Mouse (Mus musculus): ENCODE data around the gene Slc10a7.

Slc10a7 gene

GRCm38 (mm10) chr8:78549971-78550751 is 41.0 kb downstream of the Slc10a7 start:
- DNase-seq: no peak

DNA sequence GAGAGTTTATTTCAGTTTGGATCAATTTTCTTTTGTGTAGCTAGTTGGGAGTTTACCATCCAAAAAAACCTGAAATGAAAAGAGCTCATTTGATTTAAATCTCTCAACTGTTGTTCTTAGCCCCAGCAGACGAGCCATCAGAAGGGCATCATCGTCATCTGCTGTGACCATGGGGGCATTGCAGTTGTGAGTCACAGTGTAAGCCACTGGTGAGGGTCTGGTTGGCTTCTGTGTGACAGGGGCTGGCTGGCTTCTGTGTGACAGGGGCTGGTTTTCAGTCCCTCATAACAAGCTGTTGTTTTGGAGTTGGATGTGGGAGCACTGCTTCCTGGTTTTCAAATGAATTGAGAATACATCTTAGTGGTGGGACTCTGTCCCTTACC is 41.6 kb downstream of the Slc10a7 start:
- DNase-seq: no peak

GRCm38 (mm10) chr8:78555817-78556216 is 46.7 kb downstream of the Slc10a7 start:
- DNase-seq: no peak

GRCm38 (mm10) chr8:78556773-78557434 is 47.8 kb downstream of the Slc10a7 start:
- DNase-seq: no peak

GRCm38 (mm10) chr8:78561620-78562019 is 52.5 kb downstream of the Slc10a7 start:
- DNase-seq: no peak

GRCm38 (mm10) chr8:78563466-78564058 is 54.4 kb downstream of the Slc10a7 start:
- DNase-seq: no peak

DNA sequence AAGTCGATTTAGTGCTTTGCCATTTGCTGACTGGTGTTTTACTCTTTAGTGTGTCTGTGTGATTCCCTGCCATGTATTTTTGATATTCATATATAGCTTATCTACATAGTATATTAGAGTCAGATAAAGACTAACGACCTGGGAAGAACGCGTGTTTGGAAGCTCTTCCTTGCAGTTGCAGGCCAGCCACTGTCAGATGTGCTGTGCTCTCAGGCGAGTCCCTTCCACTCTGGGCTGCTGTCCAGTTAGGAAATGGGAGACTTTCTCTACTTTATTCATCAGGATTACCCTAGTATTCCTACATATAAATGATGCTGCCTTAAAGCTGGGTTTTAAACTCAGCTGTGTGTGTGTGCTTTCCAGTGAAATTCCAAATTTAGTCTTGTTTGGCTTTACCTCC is 55.1 kb downstream of the Slc10a7 start:
- DNase-seq: no peak

DNA sequence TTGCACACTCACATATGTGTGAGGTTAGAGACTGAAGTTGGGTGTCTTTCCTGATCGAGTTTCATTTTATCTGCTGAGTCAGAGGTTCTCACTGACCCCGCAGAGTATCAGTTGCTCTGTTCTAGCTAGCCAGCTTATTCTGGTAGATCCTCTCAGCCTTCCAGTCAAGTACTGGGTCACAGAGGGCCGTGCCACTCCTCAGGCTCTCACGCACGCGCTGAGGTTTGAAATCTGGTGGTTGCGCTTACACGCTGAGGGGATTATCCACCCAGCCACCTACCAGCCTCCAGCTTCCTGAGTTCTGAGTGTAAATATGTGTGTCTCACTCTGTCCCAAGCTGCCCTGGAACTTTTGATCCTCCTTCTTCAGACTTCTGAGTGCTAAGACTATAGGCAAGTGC is 59.0 kb downstream of the Slc10a7 start:
- DNase-seq: no peak

GRCm38 (mm10) chr8:78571528-78571927 is 62.4 kb downstream of the Slc10a7 start:
- DNase-seq: no peak

DNA sequence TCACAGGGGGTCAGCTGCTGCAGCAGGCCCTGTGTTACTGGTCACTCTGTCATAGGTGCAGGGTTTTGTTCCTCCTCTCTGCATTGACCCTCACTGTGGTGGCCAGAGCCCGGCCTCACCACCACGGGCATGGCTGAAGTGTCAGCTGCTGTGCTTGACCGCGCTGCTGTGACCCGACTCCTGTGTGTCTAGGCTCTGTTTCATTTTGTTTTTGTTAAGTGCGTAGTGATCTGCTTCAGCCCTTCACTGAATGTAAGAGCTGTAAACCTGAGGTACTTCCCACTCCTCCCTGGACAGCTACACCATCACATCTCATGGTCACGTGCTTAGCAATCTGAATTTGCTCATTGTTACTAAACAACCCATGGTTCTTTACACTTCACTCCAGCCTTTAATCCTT is 65.1 kb downstream of the Slc10a7 start:
- DNase-seq: no peak

DNA sequence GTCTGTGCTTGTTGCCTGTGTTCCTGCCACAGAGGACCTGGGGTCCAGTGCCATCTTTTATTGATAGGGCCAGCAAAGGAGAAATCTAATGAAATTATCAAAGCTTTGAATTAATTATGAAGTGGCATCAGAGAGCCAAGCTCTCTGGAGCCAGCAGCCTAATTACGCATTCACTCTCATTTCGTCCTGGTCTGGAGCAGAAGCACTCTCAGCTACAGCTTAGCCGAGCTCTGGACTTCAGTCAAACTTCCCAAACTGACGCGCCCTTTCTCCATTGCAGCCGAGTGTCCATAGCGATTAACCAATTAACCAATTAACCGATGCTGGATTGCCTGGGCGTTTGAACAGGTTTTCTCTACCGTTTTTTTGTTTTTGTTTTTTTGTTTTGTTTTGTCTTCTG is 68.4 kb downstream of the Slc10a7 start:
- DNase-seq: peak in 1 of 2 experiments; percentile 2

GRCm38 (mm10) chr8:78578036-78578435 is 68.9 kb downstream of the Slc10a7 start:
- no peak for DNase-seq

GRCm38 (mm10) chr8:78584011-78584776 is 75.0 kb downstream of the Slc10a7 start:
- no peak for DNase-seq

- DNase-seq: no peak
Measured at GRCm38 (mm10) chr8:78584863-78585262, 75.7 kb downstream of the Slc10a7 start.

DNA sequence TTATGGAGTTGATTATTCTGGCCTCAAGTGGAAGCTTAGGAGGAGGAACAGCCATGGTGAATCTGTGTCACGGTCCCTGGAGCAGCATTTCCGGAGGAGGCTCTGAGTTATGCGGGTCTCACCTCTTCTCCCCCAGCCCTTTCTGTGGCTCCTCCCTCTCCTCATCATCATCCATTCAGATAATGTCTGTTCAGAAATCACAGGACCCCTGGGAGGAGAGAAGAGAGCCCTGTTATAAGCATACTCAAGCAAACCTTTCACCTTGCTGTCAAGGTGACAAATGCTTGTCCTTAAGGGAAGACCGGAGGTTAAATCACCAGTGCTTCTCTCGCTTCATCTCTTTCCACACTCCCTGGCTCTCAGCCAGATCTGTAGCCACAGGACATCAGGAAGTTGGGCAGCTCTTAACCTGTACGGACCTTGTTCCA is 86.3 kb downstream of the Slc10a7 start:
- no peak for DNase-seq

GRCm38 (mm10) chr8:78598237-78598636 is 89.1 kb downstream of the Slc10a7 start:
- peak; percentile 21 to 32 for DNase-seq

- DNase-seq: no peak
Measured at GRCm38 (mm10) chr8:78603084-78603483, 93.9 kb downstream of the Slc10a7 start.

DNA sequence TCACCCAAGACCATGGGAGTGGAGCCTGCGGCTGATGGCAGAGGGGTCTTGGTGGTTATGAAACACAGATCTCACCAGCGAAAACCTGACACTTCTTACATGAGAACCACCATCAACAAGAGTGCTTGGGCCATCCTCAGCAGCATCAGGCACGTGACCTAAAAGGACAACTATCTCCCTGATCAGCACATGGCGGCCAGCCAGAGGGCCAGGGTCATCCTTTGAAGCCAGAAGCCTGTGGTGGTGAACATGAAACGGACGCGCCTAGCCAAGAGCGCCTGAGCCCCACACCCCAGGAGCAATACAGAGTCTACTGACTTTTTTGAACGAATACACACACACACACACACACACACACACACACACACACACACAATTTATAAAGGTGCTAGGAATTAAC is 95.3 kb downstream of the Slc10a7 start:
- no peak for DNase-seq

GRCm38 (mm10) chr8:78609301-78609700 is 100.2 kb downstream of the Slc10a7 start:
- DNase-seq: no peak

- DNase-seq: no peak
Measured at GRCm38 (mm10) chr8:78611019-78611418, 101.9 kb downstream of the Slc10a7 start.

DNA sequence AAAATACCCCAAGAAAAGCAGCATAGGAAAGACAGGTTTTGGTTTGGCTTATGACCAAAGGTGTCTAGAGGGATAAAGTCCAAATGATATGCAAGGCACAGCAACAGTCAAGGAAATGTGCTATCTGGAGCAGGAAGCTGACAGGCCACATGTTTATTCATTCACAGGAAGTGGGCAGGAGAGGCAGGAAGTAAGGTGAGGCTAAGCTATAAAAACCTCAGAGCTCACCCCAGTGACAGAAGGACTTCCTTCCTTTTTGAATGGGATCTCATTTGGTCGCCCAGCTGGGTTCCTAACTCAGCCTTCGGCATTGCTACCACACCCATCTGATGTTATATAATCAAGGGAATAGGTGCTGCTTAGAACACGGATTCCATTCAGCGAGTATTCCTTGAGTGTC is 113.2 kb downstream of the Slc10a7 start:
- DNase-seq: peak in 1 of 2 experiments; percentile 20

DNA sequence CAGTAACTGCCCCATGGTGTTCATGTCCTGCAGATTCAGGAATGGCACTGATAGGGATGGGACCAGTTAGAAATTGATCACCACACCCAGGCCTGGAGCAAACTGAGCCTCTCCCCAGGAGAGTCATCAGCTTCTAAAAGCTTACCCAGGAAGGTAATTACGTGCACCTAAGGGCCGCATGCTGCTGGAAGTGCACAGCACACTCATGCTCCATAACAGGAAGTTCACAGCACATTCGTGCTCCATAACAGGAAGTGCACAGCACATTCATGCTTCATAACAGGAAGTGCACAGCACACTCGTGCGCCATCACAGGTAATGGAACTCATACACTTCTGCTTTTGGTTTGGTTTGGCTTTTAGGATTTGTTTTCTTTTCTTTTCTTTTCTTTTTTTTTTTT is 114.8 kb downstream of the Slc10a7 start:
- DNase-seq: no peak

DNA sequence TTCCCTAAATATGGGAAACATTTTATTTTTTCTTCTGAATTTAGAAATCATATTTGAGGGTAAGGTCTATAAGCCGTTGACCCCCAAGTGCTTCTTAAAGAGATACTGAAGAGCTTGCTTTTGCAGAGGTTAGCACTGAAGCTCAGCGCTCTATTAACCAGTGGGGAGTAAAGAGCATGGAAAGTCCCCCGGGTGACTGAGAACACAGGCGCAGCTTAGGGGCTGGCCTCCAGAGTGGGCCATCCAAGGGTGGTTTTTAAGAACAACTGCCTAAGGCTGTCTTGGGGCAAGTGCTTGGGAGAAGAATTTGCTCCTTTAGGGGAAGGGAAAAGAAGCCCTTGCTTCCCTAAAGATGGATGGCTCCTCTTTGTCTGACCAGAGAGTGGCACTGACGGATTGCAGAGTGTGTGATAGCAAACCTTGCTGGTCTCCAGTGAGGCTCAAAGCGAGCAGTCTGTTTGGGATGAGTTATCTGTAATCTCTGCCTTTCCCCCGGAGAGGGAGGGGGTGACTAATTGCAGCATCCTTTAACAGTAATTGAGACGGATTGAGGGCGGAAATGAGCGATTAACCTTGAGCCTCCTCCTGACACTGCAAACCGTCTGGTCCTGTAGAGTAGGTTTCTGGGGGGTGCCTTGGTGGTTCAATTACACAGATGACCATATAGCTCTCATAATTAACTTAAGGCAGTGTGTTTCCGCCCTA is 115.7 kb downstream of the Slc10a7 start:
- DNase-seq: peak in 1 of 2 experiments; percentile 7
